ENCODE assay signal across 20 mouse cellular contexts in genomic region chr16:44122574-44122973, GRCm38 (mm10). TPM values are rescaled to one million over a fixed set of nuclear protein-coding genes. Genes with fewer than 3 reads are reported as not detected.
DNase-seq lines count a peak whose midpoint lies in the region; ATAC-seq and TF ChIP-seq lines count a peak whose summit lies in the region.
"Had no signal": no experiment of that assay in that cellular context is flagged by ENCODE, and none has a peak within 500 bp of the region (broad histone marks: within the 10 kb centered on the region; RNA-seq: fewer than 3 reads in every experiment).

No protein-coding gene starts in this region.

- ATAC-seq in cerebellum, adult (ENCODE audit: insufficient number of reproducible peaks, low FRiP score, low TSS enrichment), result no peak
- ATAC-seq in monocyte, adult 5-6 weeks (replicated peaks; ENCODE audit: insufficient number of reproducible peaks, low FRiP score, low TSS enrichment, poor library complexity, severe bottlenecking), result no peak
- ATAC-seq: CD4-positive, CD25-positive, alpha-beta regulatory T cell, adult 4 months; intestine, postnatal 0 days; lung, postnatal 0 days had no signal

- TF ChIP-seq POLR2A in cerebellum, adult 2 months (IDR thresholded peaks at IDR 0.05; ENCODE audit: borderline replicate concordance, insufficient read depth, low read length), result no peak
- TF ChIP-seq POLR2A in bone marrow macrophage, adult 2 months (IDR thresholded peaks at IDR 0.05; ENCODE audit: borderline replicate concordance, low read depth, low read length), result no peak
- no peak for TF ChIP-seq POLR2A in embryonic fibroblast, embryonic 13.5 days (IDR thresholded peaks at IDR 0.05; ENCODE audit: low read depth, low read length)

- H3K4me3 ChIP-seq in cerebellum, adult 2 months (replicated peaks; ENCODE audit: insufficient read depth, low read depth, low read length), result no peak overlapping the region
- H3K4me3 ChIP-seq in layer of hippocampus, adult 2 months, result peak overlapping the region; percentile 25; the same call in 1 of the 2 replicates
- peak overlapping the region; percentile 30; the same call in 1 of the 2 replicates for H3K4me3 ChIP-seq in bone marrow macrophage, adult 2 months (ENCODE audit: insufficient read depth, low read length)
- no peak overlapping the region for H3K4me3 ChIP-seq in embryonic fibroblast, embryonic 13.5 days (ENCODE audit: insufficient read depth, low read length)
- H3K4me3 ChIP-seq: embryonic facial prominence, embryonic 12.5 days; erythroblast, embryonic 14.5 days; forebrain, embryonic 12.5 days; hindbrain, embryonic 12.5 days; kidney, embryonic 15.5 days; stomach, embryonic 15.5 days had no signal

- no peaks in the 10 kb centered on the region for H3K27me3 ChIP-seq in cerebellum, adult 2 months (ENCODE audit: control insufficient read depth, insufficient read depth, low read length)
- H3K27me3 ChIP-seq: embryonic facial prominence, embryonic 12.5 days; forebrain, embryonic 12.5 days; hindbrain, embryonic 12.5 days; kidney, embryonic 15.5 days; stomach, embryonic 15.5 days had no signal

- no peak for TF ChIP-seq CTCF in cerebellum, adult 2 months (IDR thresholded peaks at IDR 0.05; ENCODE audit: borderline replicate concordance, insufficient read depth, low read depth, low read length)
- no peak for TF ChIP-seq CTCF in layer of hippocampus, adult 2 months (conservative IDR thresholded peaks at IDR 0.05)
- TF ChIP-seq CTCF in bone marrow macrophage, adult 2 months (IDR thresholded peaks at IDR 0.05; ENCODE audit: low read depth, low read length), result no peak
- no peak for TF ChIP-seq CTCF in embryonic fibroblast, embryonic 13.5 days (IDR thresholded peaks at IDR 0.05; ENCODE audit: borderline replicate concordance, insufficient read depth, low read length)

- peak; percentile 51 to 77 for DNase-seq in cerebellum, adult 2 months
- DNase-seq in layer of hippocampus, adult 2 months (ENCODE audit: low spot score in 2 of 2), result peak in 1 of 2 experiments; percentile 15
- no peak for DNase-seq in layer of hippocampus, adult 18-20 months (ENCODE audit: low spot score in 2 of 2)
- no peak for DNase-seq in adrenal gland, postnatal 10 days
- DNase-seq: gastrocnemius, postnatal 25 days; kidney, postnatal 36 days; thymus, postnatal 36 days had no signal

- H3K27ac ChIP-seq in cerebellum, adult 2 months (ENCODE audit: insufficient read depth, low read length), result peak overlapping the region; percentile 89
- H3K27ac ChIP-seq in layer of hippocampus, adult 2 months, result peak overlapping the region; percentile 95
- H3K27ac ChIP-seq in bone marrow macrophage, adult 2 months (ENCODE audit: insufficient read depth, low read depth, low read length), result peak overlapping the region; percentile 99
- peak overlapping the region; percentile 34 for H3K27ac ChIP-seq in embryonic fibroblast, embryonic 13.5 days (ENCODE audit: insufficient read depth, low read length)
- H3K27ac ChIP-seq: embryonic facial prominence, embryonic 12.5 days; forebrain, embryonic 12.5 days; hindbrain, embryonic 12.5 days; kidney, embryonic 15.5 days; stomach, embryonic 15.5 days had no signal

- H3K4me1 ChIP-seq in cerebellum, adult 2 months (ENCODE audit: control insufficient read depth, insufficient read depth, low read length), result peaks cover 30% of the 10 kb centered on the region; the same call in 1 of the 2 replicates
- peaks cover 59% of the 10 kb centered on the region for H3K4me1 ChIP-seq in bone marrow macrophage, adult 2 months (ENCODE audit: control insufficient read depth, insufficient read depth, low read length)
- H3K4me1 ChIP-seq in embryonic fibroblast, embryonic 13.5 days (ENCODE audit: control insufficient read depth, insufficient read depth, low read length), result peaks cover 7% of the 10 kb centered on the region
- H3K4me1 ChIP-seq: forebrain, embryonic 12.5 days; hindbrain, embryonic 12.5 days; stomach, embryonic 15.5 days had no signal

- 23% methylated on average over 6 of the region's 6 CpGs for WGBS in cerebellum, adult 2 months

RNA-seq across cellular contexts. Expression of gene Atp6v1a, which starts 16.9 kb away (rescaled TPM):
- 230 and 250 TPM in 2 replicates for polyA plus RNA-seq in cerebellum, adult 2 months (2012; rRNA removed)
- 100 to 1,000 TPM; 535 to 581 TPM for total RNA-seq in layer of hippocampus, adult 2 months (2021)
- total RNA-seq in layer of hippocampus, adult 18-20 months (2021), result 100 to 1,000 TPM; 566 to 590 TPM
- polyA plus RNA-seq in bone marrow macrophage, adult 2 months (2012; ENCODE audit: insufficient read depth, insufficient read length, missing spikeins), result 244 and 271 TPM in 2 replicates
- 82.2 and 95.8 TPM in 2 replicates for polyA plus RNA-seq in embryonic fibroblast, embryonic 13.5 days (2011; ENCODE audit: insufficient read length, low read depth, missing spikeins)
- total RNA-seq in monocyte, adult 5-6 weeks (2017), result 61.9 to 76.9 TPM (median 64.2 TPM) in 3 replicates
- 10 to 100 TPM; 91.4 to 92.3 TPM for total RNA-seq in adrenal gland, postnatal 10 days (2021)

RNA-seq across cellular contexts. Expression of gene Naa50, which starts 17.1 kb away (rescaled TPM):
- 28.9 and 30.0 TPM in 2 replicates for polyA plus RNA-seq in cerebellum, adult 2 months (2012; rRNA removed)
- total RNA-seq in layer of hippocampus, adult 2 months (2021), result 10 to 100 TPM; 59.2 to 61.1 TPM
- 10 to 100 TPM; 64.2 to 65.7 TPM for total RNA-seq in layer of hippocampus, adult 18-20 months (2021)
- 67.2 TPM in 2 replicates for polyA plus RNA-seq in bone marrow macrophage, adult 2 months (2012; ENCODE audit: insufficient read depth, insufficient read length, missing spikeins)
- polyA plus RNA-seq in embryonic fibroblast, embryonic 13.5 days (2011; ENCODE audit: insufficient read length, low read depth, missing spikeins), result 88.7 and 110 TPM in 2 replicates
- total RNA-seq in monocyte, adult 5-6 weeks (2017), result 53.8 to 72.0 TPM (median 71.0 TPM) in 3 replicates
- 10 to 100 TPM; 82.8 to 85.7 TPM for total RNA-seq in adrenal gland, postnatal 10 days (2021)

RNA-seq across cellular contexts. Expression of gene Usf3, which starts 50.5 kb away (rescaled TPM):
- 14.2 and 15.3 TPM in 2 replicates for polyA plus RNA-seq in cerebellum, adult 2 months (2012; rRNA removed)
- 10 to 100 TPM; 41.4 to 43.0 TPM for total RNA-seq in layer of hippocampus, adult 2 months (2021)
- total RNA-seq in layer of hippocampus, adult 18-20 months (2021), result 10 to 100 TPM; 39.1 to 41.9 TPM
- polyA plus RNA-seq in bone marrow macrophage, adult 2 months (2012; ENCODE audit: insufficient read depth, insufficient read length, missing spikeins), result 13.6 and 18.4 TPM in 2 replicates
- 15.4 and 15.8 TPM in 2 replicates for polyA plus RNA-seq in embryonic fibroblast, embryonic 13.5 days (2011; ENCODE audit: insufficient read length, low read depth, missing spikeins)
- total RNA-seq in monocyte, adult 5-6 weeks (2017), result 22.3 to 31.8 TPM (median 29.7 TPM) in 3 replicates
- 10 to 100 TPM; 19.7 to 24.1 TPM for total RNA-seq in adrenal gland, postnatal 10 days (2021)

RNA-seq across cellular contexts. Expression of gene Gramd1c, which starts 59.4 kb away (rescaled TPM):
- polyA plus RNA-seq in cerebellum, adult 2 months (2012; rRNA removed), result 1.4 and 1.8 TPM in 2 replicates
- total RNA-seq in layer of hippocampus, adult 2 months (2021), result 1 to 10 TPM; 4.6 to 5.1 TPM
- 1 to 10 TPM; 4.1 to 4.4 TPM for total RNA-seq in layer of hippocampus, adult 18-20 months (2021)
- 0.39 TPM in 1 of 2 replicates, not detected in the other for polyA plus RNA-seq in bone marrow macrophage, adult 2 months (2012; ENCODE audit: insufficient read depth, insufficient read length, missing spikeins)
- 5.6 and 6.0 TPM in 2 replicates for polyA plus RNA-seq in embryonic fibroblast, embryonic 13.5 days (2011; ENCODE audit: insufficient read length, low read depth, missing spikeins)
- total RNA-seq in monocyte, adult 5-6 weeks (2017), result 2.9 to 9.1 TPM (median 7.0 TPM) in 3 replicates
- total RNA-seq in adrenal gland, postnatal 10 days (2021), result 1 to 10 TPM; 4.5 to 5.3 TPM
- polyA plus RNA-seq: erythroblast, embryonic 14.5 days had no signal

Comparison
In these comparisons a context has a peak if more than half of its experiments do, and no peak if none do; other contexts are left out.
1. DNase-seq: peak in cerebellum, adult 2 months (2 of 2); none in layer of hippocampus, adult 18-20 months (0 of 2) and adrenal gland, postnatal 10 days (single experiment).
2. H3K27ac ChIP-seq: peak in every context shown above with its lines; median percentile 99 in bone marrow macrophage, adult 2 months; 95 in layer of hippocampus, adult 2 months; 89 in cerebellum, adult 2 months; 34 in embryonic fibroblast, embryonic 13.5 days.
3. H3K4me3 ChIP-seq: peak in layer of hippocampus, adult 2 months (single experiment) and bone marrow macrophage, adult 2 months (single experiment); none in cerebellum, adult 2 months (single experiment) and embryonic fibroblast, embryonic 13.5 days (single experiment).